Mouse (Mus musculus): ENCODE data around the gene 1600002K03Rik. TPM values are rescaled to one million over a fixed set of nuclear protein-coding genes. Genes with fewer than 3 reads are reported as not detected.
A peak's percentile ranks its signal among the peaks of the same experiment; 100 is the strongest.

1600002K03Rik gene
- total RNA-seq (2014; rRNA removed) (2.6 and 3.2 TPM in 2 replicates), polyA plus RNA-seq (2015; fragmentation: Nextera tagmentation; extraction: Ambion mirVana) (4.3 and 4.4 TPM in 2 replicates)

DNA sequence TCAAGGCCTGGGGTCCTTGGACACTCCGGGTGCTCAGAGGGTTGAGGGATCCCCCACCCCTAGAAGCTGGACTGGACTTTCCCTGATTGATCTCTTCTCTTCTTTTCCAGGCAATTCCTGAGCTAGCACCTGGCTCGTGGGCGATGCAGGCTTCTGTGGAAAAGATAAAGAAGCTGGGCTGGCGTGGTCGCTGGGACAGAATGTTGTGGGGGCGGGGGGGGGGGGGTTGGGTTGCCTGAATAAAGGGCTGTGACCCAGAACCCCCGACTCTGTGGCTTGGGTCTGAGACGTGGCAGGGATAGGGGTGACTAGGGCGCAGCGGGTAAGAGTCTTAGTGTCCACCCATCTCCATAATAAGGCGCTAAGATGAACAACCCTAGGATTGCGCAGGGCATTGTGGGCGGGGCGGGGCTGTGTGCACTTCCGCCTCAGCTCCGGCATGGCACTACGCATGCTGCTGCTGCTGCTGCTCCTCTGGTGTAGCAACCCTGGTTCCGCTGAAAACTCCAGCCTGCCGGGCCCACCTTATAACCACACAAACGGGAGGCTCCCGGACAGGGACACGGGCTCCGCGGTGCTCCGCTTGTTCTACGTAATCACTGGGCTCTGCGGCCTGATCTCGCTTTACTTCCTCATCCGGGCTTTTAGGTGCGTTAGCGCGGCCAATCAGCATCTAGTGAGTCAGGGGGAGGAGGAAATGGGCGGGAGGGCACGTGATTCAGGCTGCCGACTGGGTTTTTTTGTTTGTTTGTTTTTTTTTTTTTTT lies at the start of gene 1600002K03Rik:
Gene 1600002K03Rik, plus strand, starts transcription at position 418 of the 766 bp plus-strand sequence.
- no peaks in the 10 kb centered on the region for H3K9me3 ChIP-seq (ENCODE audit: low read length)
- peak; percentile 94 for DNase-seq (ENCODE audit: low spot score)
- H3K4me3 ChIP-seq (ENCODE audit: low read length), result peak within 1 kb of the TSS; percentile 43
- peak within 1 kb of the TSS; percentile 81 for H3K27ac ChIP-seq
- peaks cover 20% of the 10 kb centered on the region; the same call in 1 of the 2 replicates for H3K36me3 ChIP-seq (ENCODE audit: insufficient read depth, low read length)
- WGBS, result 9% methylated on average over 35 of the region's 35 CpGs
- peak within 1 kb of the TSS; percentile 71 for H3K4me2 ChIP-seq (ENCODE audit: low read depth, low read length)
- no peaks in the 10 kb centered on the region for H3K27me3 ChIP-seq (ENCODE audit: insufficient read depth, low read length)
- H3K9ac ChIP-seq (replicated peaks; ENCODE audit: low read length), result peak within 1 kb of the TSS; percentile 43
- no peak for TF ChIP-seq CTCF (IDR thresholded peaks at IDR 0.05; ENCODE audit: low read depth)
- peak; percentile 79 for ATAC-seq
- H3K4me1 ChIP-seq (ENCODE audit: insufficient read depth, low read length), result peaks cover 3% of the 10 kb centered on the region

- Histone ChIP-seq H3K4me2 (ENCODE audit: low read depth, low read length) (no peak overlapping the region), H3K4me3 (ENCODE audit: low read length) (no peak overlapping the region), H3K9me3 (ENCODE audit: low read length) (no peaks in the 10 kb centered on the region), H3K27ac (no peak overlapping the region), H3K9ac (replicated peaks; ENCODE audit: low read length) (0 out of 2 replicates have a peak overlapping the region, but pooled peaks have one; percentile 2), H3K36me3 (ENCODE audit: insufficient read depth, low read length) (peaks cover 26% of the 10 kb centered on the region), H3K4me1 (ENCODE audit: insufficient read depth, low read length) (no peaks in the 10 kb centered on the region), H3K27me3 (ENCODE audit: insufficient read depth, low read length) (no peaks in the 10 kb centered on the region)
- no peak for ATAC-seq
- no peak for DNase-seq (ENCODE audit: low spot score)
- 89% methylated on average over 9 of the region's 9 CpGs for WGBS
- TF ChIP-seq CTCF (IDR thresholded peaks at IDR 0.05; ENCODE audit: low read depth), result no peak
These were observed 48.7 kb upstream of the 1600002K03Rik start for GRCm38 (mm10) chr10:80123932-80124562.

- ATAC-seq (no peak), DNase-seq (ENCODE audit: low spot score) (no peak)
- H3K9ac ChIP-seq (replicated peaks; ENCODE audit: low read length), result no peak overlapping the region
- no peak overlapping the region for H3K4me2 ChIP-seq (ENCODE audit: low read depth, low read length)
- no peak overlapping the region for H3K4me3 ChIP-seq (ENCODE audit: low read length)
- H3K36me3 ChIP-seq (ENCODE audit: insufficient read depth, low read length), result peaks cover 44% of the 10 kb centered on the region
- no peak for TF ChIP-seq CTCF (IDR thresholded peaks at IDR 0.05; ENCODE audit: low read depth)
- no peak overlapping the region for H3K27ac ChIP-seq
- WGBS, result 96% methylated on average over 8 of the region's 8 CpGs
- no peaks in the 10 kb centered on the region for H3K9me3 ChIP-seq (ENCODE audit: low read length)
- H3K27me3 ChIP-seq (ENCODE audit: insufficient read depth, low read length), result no peaks in the 10 kb centered on the region
- H3K4me1 ChIP-seq (ENCODE audit: insufficient read depth, low read length), result no peaks in the 10 kb centered on the region; the same call in 1 of the 2 replicates
These were observed 44.8 kb upstream of the 1600002K03Rik start for GRCm38 (mm10) chr10:80127920-80128319.

GRCm38 (mm10) chr10:80129846-80130245 lies 42.9 kb upstream of the 1600002K03Rik start:
- Histone ChIP-seq H3K27me3 (ENCODE audit: insufficient read depth, low read length) (no peaks in the 10 kb centered on the region), H3K9me3 (ENCODE audit: low read length) (no peaks in the 10 kb centered on the region), H3K4me1 (ENCODE audit: insufficient read depth, low read length) (no peaks in the 10 kb centered on the region; the same call in 1 of the 2 replicates), H3K9ac (replicated peaks; ENCODE audit: low read length) (no peak overlapping the region), H3K4me3 (ENCODE audit: low read length) (no peak overlapping the region), H3K27ac (0 out of 2 replicates have a peak overlapping the region, but pooled peaks have one; percentile 3), H3K4me2 (ENCODE audit: low read depth, low read length) (no peak overlapping the region), H3K36me3 (ENCODE audit: insufficient read depth, low read length) (peaks cover 62% of the 10 kb centered on the region)
- ATAC-seq (no peak), DNase-seq (ENCODE audit: low spot score) (no peak)
- no peak for TF ChIP-seq CTCF (IDR thresholded peaks at IDR 0.05; ENCODE audit: low read depth)
- 95% methylated on average over 9 of the region's 9 CpGs for WGBS

DNA sequence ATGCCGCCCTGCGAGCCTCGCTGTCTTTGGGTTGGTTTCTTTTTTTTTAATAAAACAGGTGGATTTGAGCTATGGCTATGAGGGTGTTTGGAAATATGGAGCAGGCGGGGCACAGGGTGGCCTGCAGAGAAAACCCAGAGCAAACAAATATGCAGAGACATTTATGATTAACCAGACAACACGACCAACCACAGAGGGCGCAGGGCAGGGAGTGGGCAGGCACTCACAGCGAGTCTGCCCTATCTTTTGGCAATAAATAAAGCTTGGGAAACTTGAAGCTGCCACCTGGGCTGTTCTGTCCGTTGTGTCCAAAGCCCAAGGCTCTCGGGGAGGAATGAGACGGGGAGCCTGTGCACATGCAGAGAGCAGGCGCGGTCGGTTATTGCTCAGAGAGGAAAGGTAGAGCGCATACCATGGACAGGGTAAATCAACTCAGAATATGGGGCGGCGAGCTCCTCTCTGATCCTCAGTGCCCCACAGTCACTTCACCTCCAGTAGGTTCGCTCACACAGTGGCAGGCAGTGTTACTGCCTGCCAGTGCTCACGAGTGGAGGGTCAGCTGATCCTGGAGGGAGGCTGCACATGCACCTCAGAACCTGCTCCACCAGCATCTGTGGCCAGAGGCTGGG lies 42.2 kb upstream of the 1600002K03Rik start:
- WGBS, result 79% methylated on average over 18 of the region's 18 CpGs
- H3K4me2 ChIP-seq (ENCODE audit: low read depth, low read length), result no peak overlapping the region
- no peak overlapping the region for H3K9ac ChIP-seq (replicated peaks; ENCODE audit: low read length)
- H3K4me1 ChIP-seq (ENCODE audit: insufficient read depth, low read length), result no peaks in the 10 kb centered on the region; the same call in 1 of the 2 replicates
- no peaks in the 10 kb centered on the region for H3K9me3 ChIP-seq (ENCODE audit: low read length)
- DNase-seq (ENCODE audit: low spot score), result no peak
- no peaks in the 10 kb centered on the region for H3K27me3 ChIP-seq (ENCODE audit: insufficient read depth, low read length)
- H3K36me3 ChIP-seq (ENCODE audit: insufficient read depth, low read length), result peaks cover 62% of the 10 kb centered on the region
- TF ChIP-seq CTCF (IDR thresholded peaks at IDR 0.05; ENCODE audit: low read depth), result no peak
- H3K4me3 ChIP-seq (ENCODE audit: low read length), result no peak overlapping the region
- ATAC-seq, result no peak
- H3K27ac ChIP-seq, result peak overlapping the region; percentile 26; the same call in 1 of the 2 replicates

- Histone ChIP-seq H3K27ac (peak overlapping the region; percentile 67), H3K4me1 (ENCODE audit: insufficient read depth, low read length) (peaks cover 3% of the 10 kb centered on the region; the same call in 1 of the 2 replicates), H3K4me3 (ENCODE audit: low read length) (no peak overlapping the region), H3K4me2 (ENCODE audit: low read depth, low read length) (0 out of 2 replicates have a peak overlapping the region, but pooled peaks have one; percentile 16), H3K27me3 (ENCODE audit: insufficient read depth, low read length) (no peaks in the 10 kb centered on the region), H3K9me3 (ENCODE audit: low read length) (no peaks in the 10 kb centered on the region), H3K9ac (replicated peaks; ENCODE audit: low read length) (no peak overlapping the region), H3K36me3 (ENCODE audit: insufficient read depth, low read length) (peaks cover 67% of the 10 kb centered on the region)
- DNase-seq (ENCODE audit: low spot score) (peak; percentile 86), ATAC-seq (peak; percentile 74)
- WGBS, result 16% methylated on average over 55 of the region's 55 CpGs
- TF ChIP-seq CTCF (IDR thresholded peaks at IDR 0.05; ENCODE audit: low read depth), result peak; percentile 44; the same call in 1 of the 2 replicates
These were observed 41.3 kb upstream of the 1600002K03Rik start for GRCm38 (mm10) chr10:80131316-80131951.
